Mouse (Mus musculus) limb, embryonic 13.5 days (tissue): ENCODE measurements around the gene Gm30191. TPM values are rescaled to one million over a fixed set of nuclear protein-coding genes. Genes with fewer than 3 reads are reported as not detected.
A peak's percentile ranks its signal among the peaks of the same experiment; 100 is the strongest.

ENCODE experiments used
- ATAC-seq: fragments of 200-750 bp; cut with Nextera tagmentation; 2 replicates; pipeline ENCODE4 v1.8.0; 2017; ENCODE audit warnings: low read depth, moderate number of reproducible peaks, moderate TSS enrichment; ENCODE audit not compliant: low FRiP score
- H3K27ac ChIP-seq: fragments of 300-500 bp; sonication (generic); 2 replicates; pipeline ENCODE4 v1.5.1; 2015; ENCODE audit warnings: inconsistent platforms, mild to moderate bottlenecking, moderate library complexity
- H3K27me3 ChIP-seq: fragments of 300-500 bp; sonication (generic); 2 replicates; pipeline ENCODE4 v1.6.1; 2015; ENCODE audit warnings: mild to moderate bottlenecking, inconsistent platforms
- H3K36me3 ChIP-seq: fragments of 300-500 bp; sonication (generic); 2 replicates; pipeline ENCODE4 v1.6.1; 2015; ENCODE audit warnings: inconsistent platforms, mild to moderate bottlenecking, moderate library complexity
- H3K4me1 ChIP-seq: fragments of 300-500 bp; sonication (generic); 2 replicates; pipeline ENCODE4 v1.6.1; 2015; ENCODE audit warnings: inconsistent platforms
- H3K4me2 ChIP-seq: fragments of 300-500 bp; sonication (generic); replicated peaks from 2 replicates; pipeline ENCODE4 v1.6.1; 2015; ENCODE audit warnings: inconsistent platforms, mild to moderate bottlenecking, moderate library complexity
- H3K4me3 ChIP-seq: fragments of 300-500 bp; sonication (generic); 2 replicates; pipeline ENCODE4 v1.5.1; 2015; ENCODE audit warnings: moderate library complexity, mild to moderate bottlenecking, inconsistent platforms
- H3K9ac ChIP-seq: fragments of 300-500 bp; sonication (generic); 2 replicates; pipeline ENCODE4 v1.6.1; 2015; ENCODE audit warnings: mild to moderate bottlenecking, inconsistent platforms
- H3K9me3 ChIP-seq: fragments of 300-500 bp; sonication (generic); 2 replicates; pipeline ENCODE4 v1.6.1; 2016; ENCODE audit warnings: inconsistent platforms
- WGBS: fragments of 180-500 bp; shearing (Covaris S2); methylation state at CpG from one replicate; pipeline ENCODE4 v1.1.7; 2015; 5-methylcytosine and 5-hydroxymethylcytosine counted together
- polyA plus RNA-seq: library from polyadenylated mRNA; unstranded; fragments of >200 nt; fragmentation: Nextera tagmentation; extraction: Ambion mirVana; gene quantifications from 2 replicates; pipeline ENCODE4 v1.2.1, GENCODE M21; 2015

The Gm30191 gene
- polyA plus RNA-seq, 1 experiment from 2014 or later, result not detected

DNA sequence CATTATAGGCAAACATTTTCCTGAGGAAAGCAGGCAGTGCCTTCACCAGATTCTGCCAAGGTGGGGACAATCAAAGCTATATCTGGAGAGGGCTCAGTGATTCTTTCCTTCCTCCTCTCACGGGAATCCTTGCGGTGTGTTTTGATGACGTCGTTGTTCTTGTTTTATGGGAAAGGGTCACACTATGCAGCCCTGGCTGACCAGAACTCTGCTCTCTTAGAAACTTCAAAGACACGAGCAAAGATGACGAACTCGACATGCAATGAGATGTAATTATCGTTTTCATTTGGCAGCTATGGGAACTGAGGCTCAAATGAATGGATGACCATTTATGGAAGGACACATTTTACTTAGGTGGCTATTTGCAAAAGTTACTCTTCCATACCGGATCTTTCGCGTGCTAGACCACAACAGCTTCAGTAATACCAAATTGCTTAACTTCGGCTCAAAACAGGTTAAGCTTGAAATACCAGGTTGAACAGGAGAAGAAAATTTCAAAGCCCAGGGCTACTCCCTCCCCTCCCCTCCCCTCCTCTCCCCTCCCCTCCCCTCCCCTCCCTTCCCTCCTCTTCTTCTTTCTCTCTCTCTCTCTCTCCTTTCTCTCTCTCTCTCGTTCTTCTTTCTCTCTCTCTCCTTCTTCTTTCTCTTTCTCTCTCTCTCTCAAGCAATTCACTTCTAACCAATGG lies 26.1 kb downstream of the Gm30191 start:
- no peak for ATAC-seq
- no peak overlapping the region for H3K27ac ChIP-seq
- peak overlapping the region; percentile 16 for H3K4me3 ChIP-seq
- no peaks in the 10 kb centered on the region for H3K27me3 ChIP-seq
- WGBS, result 21% methylated on average over 12 of the region's 13 CpGs
- H3K9ac ChIP-seq, result no peak overlapping the region
- H3K4me2 ChIP-seq, result peak overlapping the region; percentile 54
- H3K4me1 ChIP-seq, result no peaks in the 10 kb centered on the region; the same call in 1 of the 2 replicates
- peaks cover 23% of the 10 kb centered on the region for H3K36me3 ChIP-seq
- no peaks in the 10 kb centered on the region for H3K9me3 ChIP-seq

DNA sequence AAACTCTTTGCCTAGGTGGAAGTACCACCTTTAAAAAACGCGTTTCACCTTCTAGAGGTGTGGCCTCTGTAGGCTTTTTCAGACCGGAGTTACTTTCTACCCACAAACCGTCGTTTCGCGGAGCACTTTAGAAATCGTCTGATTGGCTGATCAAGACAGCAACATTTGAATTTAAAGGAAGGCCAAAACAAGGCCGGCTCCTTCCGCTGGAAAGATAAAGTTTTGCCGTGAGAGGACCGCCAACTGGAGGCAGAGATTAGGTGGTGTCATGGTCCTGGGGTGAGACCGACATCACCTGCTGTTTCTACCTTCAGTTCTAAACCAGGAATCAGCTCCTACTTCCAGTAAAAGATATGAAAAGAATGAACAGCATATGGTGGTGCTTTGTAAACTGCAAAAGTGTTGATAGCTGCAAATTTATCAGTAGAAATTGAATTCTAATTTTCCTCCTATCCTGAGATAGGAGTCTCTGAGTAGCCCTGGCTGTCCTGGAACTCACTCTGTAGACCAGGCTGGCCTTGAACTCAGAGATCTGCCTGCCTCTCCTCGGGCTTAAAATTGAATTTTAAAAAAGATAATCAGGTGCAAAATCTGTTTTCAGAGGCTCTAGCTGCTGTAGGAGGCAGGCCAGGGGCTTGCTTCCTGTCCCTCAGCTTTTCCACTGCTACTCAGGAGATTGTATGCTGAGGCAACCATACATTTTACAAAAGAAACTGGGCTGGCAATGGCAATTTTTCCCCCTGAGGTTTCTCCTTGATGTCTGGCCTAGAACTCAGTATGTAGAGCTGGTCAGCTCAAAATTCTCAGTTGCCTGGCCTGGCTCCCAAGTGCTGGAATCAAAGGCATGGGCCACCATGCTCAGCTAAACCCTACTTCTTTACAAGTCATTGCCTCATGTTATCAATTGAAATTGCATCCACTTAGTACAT lies 26.9 kb downstream of the Gm30191 start:
- no peak for ATAC-seq
- Histone ChIP-seq H3K4me1 (no peaks in the 10 kb centered on the region; the same call in 1 of the 2 replicates), H3K9me3 (no peaks in the 10 kb centered on the region), H3K36me3 (peaks cover 29% of the 10 kb centered on the region), H3K4me2 (peak overlapping the region; percentile 54), H3K4me3 (peak overlapping the region; percentile 16), H3K9ac (peak overlapping the region; percentile 9; the same call in 1 of the 2 replicates), H3K27me3 (no peaks in the 10 kb centered on the region), H3K27ac (no peak overlapping the region)
- whole genome bisulfite sequencing, result 6% methylated on average over 14 of the region's 14 CpGs

DNA sequence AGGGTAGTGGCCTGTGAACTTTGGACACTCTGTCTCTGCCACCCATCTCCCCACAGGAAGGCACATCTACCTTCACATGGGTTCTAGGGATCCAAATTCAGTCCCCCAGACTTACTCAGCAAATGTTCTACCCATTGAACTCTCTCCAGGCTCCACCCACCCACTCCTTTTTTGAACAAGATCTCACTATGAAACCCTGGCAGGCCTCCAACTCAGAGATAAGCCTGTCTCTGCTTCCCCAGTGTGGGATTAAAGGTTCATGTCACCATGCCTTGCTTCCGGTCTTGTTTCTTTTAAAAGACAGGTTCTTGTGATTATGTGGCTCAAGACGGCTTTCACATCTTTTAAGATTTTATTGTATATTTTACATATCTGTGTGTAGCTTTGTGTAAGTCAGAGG lies 38.2 kb downstream of the Gm30191 start:
- H3K27ac ChIP-seq, result no peak overlapping the region
- no peak overlapping the region for H3K4me3 ChIP-seq
- WGBS, result 94% methylated on average over 2 of the region's 2 CpGs
- no peak for ATAC-seq
- no peak overlapping the region for H3K4me2 ChIP-seq
- H3K36me3 ChIP-seq, result peaks cover 42% of the 10 kb centered on the region
- no peaks in the 10 kb centered on the region for H3K27me3 ChIP-seq
- H3K4me1 ChIP-seq, result peaks cover 22% of the 10 kb centered on the region
- H3K9ac ChIP-seq, result no peak overlapping the region
- H3K9me3 ChIP-seq, result no peaks in the 10 kb centered on the region

- WGBS, result 3% methylated on average over 59 of the region's 59 CpGs
- Histone ChIP-seq H3K9ac (peak overlapping the region; percentile 99), H3K27ac (peak overlapping the region; percentile 63; the same call in 1 of the 2 replicates)
These were observed 39.8 kb downstream of the Gm30191 start for GRCm38 (mm10) chr4:134286226-134287167.

GRCm38 (mm10) chr4:134287168-134287564 lies 40.4 kb downstream of the Gm30191 start:
- H3K27me3 ChIP-seq, result no peaks in the 10 kb centered on the region
- peak overlapping the region; percentile 99 for H3K27ac ChIP-seq
- peak; percentile 94 for ATAC-seq
- peaks cover 22% of the 10 kb centered on the region for H3K36me3 ChIP-seq
- peak overlapping the region; percentile 96 for H3K4me2 ChIP-seq
- peaks cover 22% of the 10 kb centered on the region for H3K4me1 ChIP-seq
- peak overlapping the region; percentile 93 for H3K4me3 ChIP-seq
- H3K9me3 ChIP-seq, result no peaks in the 10 kb centered on the region
- under 1% methylated on average over 57 of the region's 59 CpGs for WGBS
- peak overlapping the region; percentile 99 for H3K9ac ChIP-seq

More at GRCm38 (mm10) chr4:134286226-134287167, 39.8 kb downstream of the Gm30191 start:
- peak overlapping the region; percentile 93 for H3K4me3 ChIP-seq
- peak; percentile 37 for ATAC-seq
- H3K4me2 ChIP-seq, result peak overlapping the region; percentile 96
- H3K27me3 ChIP-seq, result no peaks in the 10 kb centered on the region
- peaks cover 22% of the 10 kb centered on the region for H3K4me1 ChIP-seq
- peaks cover 27% of the 10 kb centered on the region for H3K36me3 ChIP-seq
- H3K9me3 ChIP-seq, result no peaks in the 10 kb centered on the region

DNA sequence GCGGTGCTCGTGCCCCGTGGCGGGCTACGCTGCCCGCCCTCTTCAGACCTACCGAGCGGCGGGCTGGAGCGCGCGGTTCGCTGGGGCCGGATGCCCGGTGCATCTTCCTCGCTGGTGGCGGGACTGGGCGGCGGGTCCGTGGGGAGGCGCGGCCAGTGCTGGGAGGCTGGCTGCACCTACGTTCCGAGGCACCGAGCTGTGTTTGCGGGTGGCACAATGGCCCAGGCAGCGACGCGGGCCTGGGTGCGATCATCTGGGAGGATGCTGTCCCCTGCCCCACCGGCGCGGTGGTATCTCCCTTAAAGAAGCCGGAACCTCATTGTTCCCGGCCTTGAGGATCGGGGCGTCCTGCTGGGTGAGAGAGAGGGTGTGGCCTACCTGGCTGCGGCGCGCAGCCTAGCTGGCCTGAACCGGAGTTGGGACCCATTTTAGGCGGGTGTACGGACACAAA lies 40.9 kb downstream of the Gm30191 start, which contains the start of gene Pdik1l:
TSS of gene Pdik1l (minus strand) at position 321 of the 451 bp plus-strand sequence.
- under 1% methylated on average over 43 of the region's 43 CpGs for WGBS

DNA sequence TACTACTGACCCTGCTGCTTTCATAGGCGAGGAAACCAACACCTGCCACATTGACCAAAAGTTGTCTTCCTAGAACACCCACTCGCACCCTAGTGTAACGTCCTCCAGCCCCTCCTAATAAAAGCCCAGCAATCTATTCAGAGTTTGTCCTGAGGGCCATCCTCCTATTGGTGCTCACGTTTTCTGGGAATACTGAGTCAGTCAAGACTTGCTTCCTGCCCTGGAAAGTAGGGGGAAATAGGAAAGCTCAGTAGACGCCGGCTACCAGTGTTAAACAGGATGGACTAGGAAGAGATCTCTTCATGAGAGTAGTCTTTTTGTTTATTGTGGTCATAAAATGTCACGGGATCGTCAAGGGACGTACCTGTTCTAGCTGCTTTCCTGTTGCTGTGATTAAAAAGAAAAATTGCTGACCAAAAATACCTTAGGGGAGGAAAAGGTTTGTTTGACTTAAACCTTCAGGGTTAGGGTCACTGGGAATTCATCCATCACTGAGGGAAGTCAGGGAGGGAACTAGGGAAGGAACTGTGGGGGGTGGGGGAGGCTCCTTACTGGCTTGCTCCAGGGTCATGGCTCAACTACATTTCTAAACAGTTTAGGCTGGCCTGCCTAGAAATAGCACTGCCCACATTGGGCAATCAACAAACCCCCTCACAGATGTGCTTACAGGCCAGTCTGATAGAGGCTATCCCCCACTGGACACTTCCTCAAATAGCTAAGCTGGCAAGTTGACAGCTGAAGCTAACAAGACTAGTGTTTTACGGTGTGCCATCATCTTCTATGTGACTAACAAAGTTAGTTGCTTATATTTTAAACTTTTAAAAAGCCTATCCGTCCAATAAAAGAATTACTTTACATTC lies 41.9 kb downstream of the Gm30191 start:
- H3K27me3 ChIP-seq, result peaks cover 10% of the 10 kb centered on the region
- WGBS, result 26% methylated on average over 11 of the region's 11 CpGs
- peak overlapping the region; percentile 99 for H3K9ac ChIP-seq
- H3K4me2 ChIP-seq, result peak overlapping the region; percentile 96
- H3K27ac ChIP-seq, result peak overlapping the region; percentile 99; the same call in 1 of the 2 replicates
- ATAC-seq, result no peak
- no peaks in the 10 kb centered on the region for H3K9me3 ChIP-seq
- peak overlapping the region; percentile 93 for H3K4me3 ChIP-seq
- H3K36me3 ChIP-seq, result peaks cover 8% of the 10 kb centered on the region
- peaks cover 22% of the 10 kb centered on the region for H3K4me1 ChIP-seq

More for the DNA sequence above, 40.9 kb downstream of the Gm30191 start, which contains the start of gene Pdik1l:
- Histone ChIP-seq H3K36me3 (peaks cover 18% of the 10 kb centered on the region), H3K27me3 (peaks cover 1% of the 10 kb centered on the region), H3K4me3 (peak within 1 kb of the TSS; percentile 93), H3K9me3 (no peaks in the 10 kb centered on the region), H3K9ac (peak within 1 kb of the TSS; percentile 99), H3K4me2 (peak within 1 kb of the TSS; percentile 96), H3K4me1 (peaks cover 22% of the 10 kb centered on the region), H3K27ac (peak within 1 kb of the TSS; percentile 99)
- ATAC-seq, result peak; percentile 75

DNA sequence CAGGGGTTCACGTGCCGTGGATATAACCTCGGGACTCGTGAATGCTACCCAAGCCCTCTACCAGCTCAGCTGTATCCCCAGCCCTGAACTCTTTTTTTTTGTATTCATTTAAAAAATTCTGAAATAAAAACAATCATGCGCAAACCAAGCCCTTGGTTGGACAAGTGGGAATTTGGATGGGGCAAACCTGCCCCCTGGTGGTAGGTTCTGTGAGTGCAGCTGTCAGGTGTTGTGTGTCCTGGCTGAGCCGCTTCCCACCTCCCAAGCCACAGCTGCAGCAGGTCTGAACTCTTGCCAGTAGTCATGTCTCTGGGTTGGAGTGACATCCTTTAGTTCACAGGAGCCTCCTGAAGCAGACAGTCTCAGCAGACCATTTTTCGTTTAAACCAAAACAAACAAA lies 45.3 kb downstream of the Gm30191 start:
- Histone ChIP-seq H3K9me3 (peaks cover 4% of the 10 kb centered on the region; the same call in 1 of the 2 replicates), H3K4me3 (no peak overlapping the region), H3K27me3 (peaks cover 17% of the 10 kb centered on the region), H3K4me2 (no peak overlapping the region), H3K36me3 (no peaks in the 10 kb centered on the region), H3K9ac (no peak overlapping the region), H3K27ac (no peak overlapping the region), H3K4me1 (peaks cover 12% of the 10 kb centered on the region)
- ATAC-seq, result no peak
- WGBS, result 22% methylated on average over 7 of the region's 7 CpGs

- Histone ChIP-seq H3K9ac (no peak overlapping the region), H3K9me3 (peaks cover 4% of the 10 kb centered on the region; the same call in 1 of the 2 replicates), H3K4me3 (no peak overlapping the region), H3K4me2 (no peak overlapping the region), H3K4me1 (peaks cover 9% of the 10 kb centered on the region), H3K27me3 (peaks cover 17% of the 10 kb centered on the region), H3K36me3 (no peaks in the 10 kb centered on the region), H3K27ac (no peak overlapping the region)
- WGBS, result 72% methylated on average over 18 of the region's 18 CpGs
- ATAC-seq, result no peak
These were observed 46.4 kb downstream of the Gm30191 start for GRCm38 (mm10) chr4:134293061-134293691.

GRCm38 (mm10) chr4:134293692-134294163 lies 47.0 kb downstream of the Gm30191 start:
- no peak overlapping the region for H3K9ac ChIP-seq
- peaks cover 4% of the 10 kb centered on the region; the same call in 1 of the 2 replicates for H3K9me3 ChIP-seq
- H3K4me3 ChIP-seq, result no peak overlapping the region
- peaks cover 17% of the 10 kb centered on the region for H3K27me3 ChIP-seq
- H3K36me3 ChIP-seq, result no peaks in the 10 kb centered on the region
- WGBS, result 60% methylated on average over 9 of the region's 9 CpGs
- H3K4me1 ChIP-seq, result peaks cover 4% of the 10 kb centered on the region
- no peak overlapping the region for H3K4me2 ChIP-seq
- no peak overlapping the region for H3K27ac ChIP-seq
- ATAC-seq, result no peak
